Mouse (Mus musculus): ENCODE results near the gene Rack1. TPM values are rescaled to one million over a fixed set of nuclear protein-coding genes. Genes with fewer than 3 reads are reported as not detected.

Rack1 gene
- polyA plus RNA-seq, 1 experiment: 101 TPM

- Histone ChIP-seq H3K27me3 (ENCODE audit: control insufficient read depth) (no peaks in the 10 kb centered on the region), H3K9me3 (ENCODE audit: control insufficient read depth, low read length) (no peaks in the 10 kb centered on the region), H3K4me3 (replicated peaks) (no peak overlapping the region), H3K4me1 (ENCODE audit: control insufficient read depth) (peaks cover 49% of the 10 kb centered on the region), H3K36me3 (ENCODE audit: control insufficient read depth) (peaks cover 81% of the 10 kb centered on the region)
- TF ChIP-seq GATA1 (IDR thresholded peaks at IDR 0.05; ENCODE audit: low read length): no peak
- no peak for TF ChIP-seq TAL1 (IDR thresholded peaks at IDR 0.05; ENCODE audit: low read length)
Observed at GRCm38 (mm10) chr11:48803988-48804387, 3.9 kb downstream of the Rack1 start.

- TF ChIP-seq TAL1 (IDR thresholded peaks at IDR 0.05; ENCODE audit: low read length): no peak
- no peak for TF ChIP-seq GATA1 (IDR thresholded peaks at IDR 0.05; ENCODE audit: low read length)
- H3K36me3 ChIP-seq (ENCODE audit: control insufficient read depth): peaks cover 90% of the 10 kb centered on the region
- no peaks in the 10 kb centered on the region for H3K27me3 ChIP-seq (ENCODE audit: control insufficient read depth)
- H3K9me3 ChIP-seq (ENCODE audit: control insufficient read depth, low read length): no peaks in the 10 kb centered on the region
- no peak overlapping the region for H3K4me3 ChIP-seq (replicated peaks)
- peaks cover 50% of the 10 kb centered on the region for H3K4me1 ChIP-seq (ENCODE audit: control insufficient read depth)
Observed at GRCm38 (mm10) chr11:48804922-48805321, 4.8 kb downstream of the Rack1 start.

- no peaks in the 10 kb centered on the region for H3K9me3 ChIP-seq (ENCODE audit: control insufficient read depth, low read length)
- H3K4me3 ChIP-seq (replicated peaks): no peak overlapping the region
- H3K4me1 ChIP-seq (ENCODE audit: control insufficient read depth): peaks cover 37% of the 10 kb centered on the region
- no peak for TF ChIP-seq GATA1 (IDR thresholded peaks at IDR 0.05; ENCODE audit: low read length)
- H3K27me3 ChIP-seq (ENCODE audit: control insufficient read depth): no peaks in the 10 kb centered on the region
- peaks cover 100% of the 10 kb centered on the region for H3K36me3 ChIP-seq (ENCODE audit: control insufficient read depth)
Observed at GRCm38 (mm10) chr11:48806856-48807562, 6.9 kb downstream of the Rack1 start.

GRCm38 (mm10) chr11:48807563-48808303, 7.6 kb downstream of the Rack1 start:
- Histone ChIP-seq H3K9me3 (ENCODE audit: control insufficient read depth, low read length) (no peaks in the 10 kb centered on the region), H3K36me3 (ENCODE audit: control insufficient read depth) (peaks cover 99% of the 10 kb centered on the region), H3K27me3 (ENCODE audit: control insufficient read depth) (no peaks in the 10 kb centered on the region), H3K4me3 (replicated peaks) (no peak overlapping the region), H3K4me1 (ENCODE audit: control insufficient read depth) (peaks cover 29% of the 10 kb centered on the region)
- TF ChIP-seq TAL1 (IDR thresholded peaks at IDR 0.05; ENCODE audit: low read length): no peak
- TF ChIP-seq GATA1 (IDR thresholded peaks at IDR 0.05; ENCODE audit: low read length): no peak

- H3K4me3 ChIP-seq (replicated peaks): no peak overlapping the region
- H3K27me3 ChIP-seq (ENCODE audit: control insufficient read depth): no peaks in the 10 kb centered on the region
- H3K4me1 ChIP-seq (ENCODE audit: control insufficient read depth): peaks cover 24% of the 10 kb centered on the region
- H3K36me3 ChIP-seq (ENCODE audit: control insufficient read depth): peaks cover 98% of the 10 kb centered on the region
- TF ChIP-seq GATA1 (IDR thresholded peaks at IDR 0.05; ENCODE audit: low read length) (no peak), TAL1 (IDR thresholded peaks at IDR 0.05; ENCODE audit: low read length) (no peak)
- no peaks in the 10 kb centered on the region for H3K9me3 ChIP-seq (ENCODE audit: control insufficient read depth, low read length)
Observed at GRCm38 (mm10) chr11:48808304-48808646, 8.1 kb downstream of the Rack1 start.

- Histone ChIP-seq H3K36me3 (ENCODE audit: control insufficient read depth) (peaks cover 97% of the 10 kb centered on the region), H3K4me1 (ENCODE audit: control insufficient read depth) (peaks cover 27% of the 10 kb centered on the region), H3K4me3 (replicated peaks) (no peak overlapping the region), H3K9me3 (ENCODE audit: control insufficient read depth, low read length) (no peaks in the 10 kb centered on the region), H3K27me3 (ENCODE audit: control insufficient read depth) (no peaks in the 10 kb centered on the region)
- TF ChIP-seq GATA1 (IDR thresholded peaks at IDR 0.05; ENCODE audit: low read length): no peak
- no peak for TF ChIP-seq TAL1 (IDR thresholded peaks at IDR 0.05; ENCODE audit: low read length)
Observed at GRCm38 (mm10) chr11:48808737-48809433, 8.8 kb downstream of the Rack1 start.

GRCm38 (mm10) chr11:48809434-48809830, 9.3 kb downstream of the Rack1 start:
- TF ChIP-seq TAL1 (IDR thresholded peaks at IDR 0.05; ENCODE audit: low read length) (no peak), GATA1 (IDR thresholded peaks at IDR 0.05; ENCODE audit: low read length) (no peak)
- no peaks in the 10 kb centered on the region for H3K27me3 ChIP-seq (ENCODE audit: control insufficient read depth)
- H3K4me3 ChIP-seq (replicated peaks): no peak overlapping the region
- peaks cover 93% of the 10 kb centered on the region for H3K36me3 ChIP-seq (ENCODE audit: control insufficient read depth)
- peaks cover 28% of the 10 kb centered on the region for H3K4me1 ChIP-seq (ENCODE audit: control insufficient read depth)
- H3K9me3 ChIP-seq (ENCODE audit: control insufficient read depth, low read length): no peaks in the 10 kb centered on the region

GRCm38 (mm10) chr11:48810142-48810541, 10.0 kb downstream of the Rack1 start:
- Histone ChIP-seq H3K36me3 (ENCODE audit: control insufficient read depth) (peaks cover 93% of the 10 kb centered on the region), H3K27me3 (ENCODE audit: control insufficient read depth) (no peaks in the 10 kb centered on the region), H3K9me3 (ENCODE audit: control insufficient read depth, low read length) (no peaks in the 10 kb centered on the region), H3K4me3 (replicated peaks) (no peak overlapping the region), H3K4me1 (ENCODE audit: control insufficient read depth) (peaks cover 33% of the 10 kb centered on the region)
- TF ChIP-seq TAL1 (IDR thresholded peaks at IDR 0.05; ENCODE audit: low read length): no peak
- no peak for TF ChIP-seq GATA1 (IDR thresholded peaks at IDR 0.05; ENCODE audit: low read length)

GRCm38 (mm10) chr11:48813782-48814181, 13.7 kb downstream of the Rack1 start:
- H3K4me3 ChIP-seq (replicated peaks): no peak overlapping the region
- no peaks in the 10 kb centered on the region for H3K9me3 ChIP-seq (ENCODE audit: control insufficient read depth, low read length)
- peaks cover 66% of the 10 kb centered on the region for H3K36me3 ChIP-seq (ENCODE audit: control insufficient read depth)
- TF ChIP-seq GATA1 (IDR thresholded peaks at IDR 0.05; ENCODE audit: low read length): no peak
- no peak for TF ChIP-seq TAL1 (IDR thresholded peaks at IDR 0.05; ENCODE audit: low read length)
- peaks cover 50% of the 10 kb centered on the region for H3K4me1 ChIP-seq (ENCODE audit: control insufficient read depth)
- H3K27me3 ChIP-seq (ENCODE audit: control insufficient read depth): no peaks in the 10 kb centered on the region

Measured in erythroblast, embryonic 14.5 days (primary cell).